Mouse (Mus musculus) v-Abl transformed pro-B cells (cell line): ENCODE results near the gene Sec24c.
"Not testable (repeated sequence)": the region's sequence is repeated elsewhere in the genome, so short reads cannot be mapped to it uniquely, and the experiment has no call there.

ENCODE experiments used
- in situ Hi-C, 2 experiments: fragments of 400-800 bp; cut with MboI; formaldehyde crosslinking; loops; one replicate each; pipeline ENCODE4 v1.15.1; 2025; ENCODE audit not compliant: unreplicated experiment in 2 of 2

Gene Sec24c

DNA sequence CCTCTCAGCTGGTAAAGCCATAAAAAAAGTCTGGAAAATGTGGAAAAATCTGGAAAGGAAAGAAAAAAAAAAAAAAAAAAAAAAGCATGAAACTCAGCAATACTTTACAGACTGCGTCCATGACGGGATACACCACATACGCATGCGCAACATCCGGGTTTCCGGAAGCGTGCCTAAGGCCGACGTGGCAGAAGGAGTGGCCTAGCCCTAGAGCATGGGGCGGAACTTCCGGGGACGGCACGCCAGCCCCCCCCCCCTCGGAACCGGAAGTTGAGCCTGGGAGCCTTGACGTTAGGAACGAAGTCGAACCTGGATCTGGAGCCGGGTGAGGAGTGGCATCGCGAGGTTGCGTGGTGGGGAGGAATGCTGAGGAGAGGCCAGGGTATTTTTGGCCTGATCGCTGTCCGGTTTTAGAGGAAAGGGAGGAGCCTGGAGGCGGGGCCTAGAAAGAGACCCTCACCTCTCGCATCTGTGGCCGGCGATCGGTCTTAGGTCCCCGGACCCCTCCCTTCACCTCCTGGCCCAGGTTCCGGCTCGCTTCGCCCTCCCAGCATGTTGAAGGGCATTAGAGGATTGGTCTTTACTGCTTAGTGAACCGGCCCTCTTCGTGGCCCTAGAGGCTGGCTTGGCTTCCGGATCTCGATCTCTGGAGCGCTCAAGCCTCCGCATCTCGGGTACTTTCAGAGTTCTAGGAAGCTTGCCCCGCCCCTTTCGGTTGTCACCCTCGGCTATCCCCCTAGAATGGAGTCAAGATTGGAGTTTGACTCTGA is at the start of gene Sec24c:
Sec24c (plus strand) TSS at position 245 of the 770 bp plus-strand sequence.
- in situ Hi-C loops, result loop anchor here (25.0 kb wide), 3 partner anchors 562 to 687 kb away; partner anchors contain the start of gene Gng2 (in 1 of the 2)

DNA sequence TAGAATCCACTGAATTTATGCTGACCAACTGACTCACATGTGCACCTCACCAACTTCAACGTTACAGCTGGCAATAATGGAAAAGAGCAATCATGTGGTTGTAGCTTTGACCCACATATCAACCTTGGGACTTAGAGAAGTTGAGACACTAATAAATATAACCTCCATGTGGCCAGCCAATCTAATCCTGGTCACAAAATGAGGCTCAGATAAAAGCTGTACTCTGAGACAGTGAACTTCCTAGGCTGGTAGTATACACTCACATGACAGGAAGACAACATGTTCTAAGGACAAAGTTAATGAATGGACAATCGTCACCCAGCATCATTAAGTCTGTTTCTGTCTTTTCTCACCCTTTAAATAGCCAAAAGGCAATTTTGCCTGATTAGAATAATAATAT is 47.7 kb upstream of the Sec24c start:
- in situ Hi-C loops, result no loop called here

DNA sequence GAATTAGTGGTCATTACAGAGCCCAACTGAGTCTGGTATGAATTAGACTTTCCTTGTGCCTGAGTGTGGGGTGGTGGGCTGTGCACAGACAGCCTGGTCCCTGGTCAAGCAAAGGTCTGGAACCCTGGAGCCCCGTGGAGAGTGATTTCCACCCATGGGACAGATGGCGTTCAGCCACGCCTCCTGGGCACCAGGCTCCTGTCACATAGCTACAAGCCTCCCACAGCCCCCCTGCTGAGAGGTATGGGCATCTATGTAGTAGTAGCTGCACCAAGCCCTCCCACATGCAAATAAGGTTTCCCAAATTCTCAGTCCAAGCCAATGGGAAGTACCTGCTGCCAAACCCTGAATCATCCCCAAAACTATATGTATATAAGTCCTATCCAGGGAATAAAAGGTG is 47.1 kb upstream of the Sec24c start:
- in situ Hi-C loops, result no loop called here

DNA sequence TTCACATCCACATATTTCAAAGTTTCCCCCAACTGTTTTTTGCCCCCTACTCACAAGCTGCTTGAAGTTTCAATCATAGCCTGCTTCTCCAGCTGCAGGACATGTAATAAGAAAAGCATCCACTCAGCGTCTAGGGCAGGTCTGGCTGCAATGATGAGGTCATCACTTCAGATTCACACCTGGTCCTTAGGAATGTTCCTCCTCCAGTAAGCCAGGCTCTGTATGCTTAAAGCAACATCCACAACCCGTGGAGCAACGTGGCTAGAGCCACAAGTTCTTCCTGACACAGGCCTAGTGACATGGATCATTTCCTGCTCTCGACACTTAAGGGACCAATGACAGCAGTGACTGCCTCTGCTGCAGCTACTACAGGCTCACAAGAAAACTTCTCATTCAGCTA is 42.9 kb upstream of the Sec24c start:
- in situ Hi-C loops, result no loop called here

DNA sequence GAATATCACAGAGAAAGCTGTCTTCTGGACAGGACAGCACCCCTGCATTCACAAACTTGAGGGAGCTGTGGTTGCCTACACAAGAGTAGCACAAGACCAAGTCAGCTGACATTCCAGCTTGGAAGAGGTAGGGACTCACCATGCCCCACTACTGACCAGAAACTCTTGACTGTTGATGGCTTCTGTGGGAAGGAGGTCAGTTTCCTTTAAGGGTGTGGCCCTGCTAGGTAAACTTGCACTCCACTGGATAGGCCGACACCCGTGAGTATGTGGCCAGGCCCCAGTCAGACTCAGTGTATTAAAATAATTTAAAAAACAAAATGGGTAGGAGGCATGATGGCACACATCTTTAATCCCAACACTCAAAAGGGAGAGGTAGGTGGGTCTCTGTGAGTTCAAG is 38.6 kb upstream of the Sec24c start:
- in situ Hi-C loops, result no loop called here

DNA sequence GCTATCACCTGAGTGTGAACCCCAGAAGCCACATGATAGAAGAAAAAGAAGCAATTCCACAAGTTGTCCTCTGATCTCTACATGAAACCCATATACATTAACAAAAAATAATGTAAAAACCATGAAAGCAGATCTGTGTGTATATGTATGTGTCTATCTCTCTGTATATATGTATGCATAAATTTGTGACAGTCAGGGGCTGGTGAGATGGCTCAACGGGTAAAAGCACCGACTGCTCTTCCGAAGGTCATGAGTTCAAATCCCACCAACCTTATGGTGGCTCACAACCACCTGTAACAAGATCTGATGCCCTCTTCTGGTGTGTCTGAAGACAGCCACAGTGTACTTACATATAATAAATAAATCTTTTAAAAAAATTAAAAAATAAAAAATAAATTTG is 37.1 kb upstream of the Sec24c start:
- in situ Hi-C loops, result not testable (repeated sequence)

DNA sequence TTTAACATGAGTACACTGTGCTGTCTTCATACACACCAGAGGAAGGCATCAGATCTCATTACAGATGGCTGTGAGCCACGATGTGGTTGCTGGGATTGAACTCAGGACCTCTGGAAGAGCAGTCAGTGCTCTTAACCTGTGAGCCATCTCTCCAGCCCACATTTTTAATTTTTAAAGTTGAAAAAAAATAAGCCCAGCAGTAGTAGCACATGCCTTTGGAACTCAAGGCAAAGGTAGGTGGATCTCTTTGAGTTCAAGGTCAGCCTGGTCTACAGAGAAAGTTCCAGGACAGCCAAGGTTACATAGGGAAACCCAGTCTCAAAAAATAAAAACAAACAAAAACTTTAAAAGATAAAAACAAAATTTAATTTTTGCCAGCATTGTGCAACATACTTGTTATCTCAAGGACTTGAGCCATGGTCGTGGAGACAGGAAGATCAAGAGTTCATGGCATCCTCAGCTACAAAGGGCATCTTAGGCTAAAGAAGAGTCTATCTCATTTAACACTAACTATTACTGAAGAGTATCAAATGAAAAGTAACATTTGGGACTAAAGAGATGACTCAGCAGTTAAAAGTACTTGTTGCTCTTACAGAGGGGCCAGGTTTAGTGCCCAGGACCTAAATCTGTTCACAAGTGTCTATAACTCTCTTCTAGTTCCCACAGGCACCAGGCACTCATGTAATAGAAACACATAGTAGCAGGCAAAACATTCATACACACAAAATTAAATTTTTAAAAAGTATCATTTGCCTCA is 36.1 kb upstream of the Sec24c start:
- in situ Hi-C loops, result no loop called here

DNA sequence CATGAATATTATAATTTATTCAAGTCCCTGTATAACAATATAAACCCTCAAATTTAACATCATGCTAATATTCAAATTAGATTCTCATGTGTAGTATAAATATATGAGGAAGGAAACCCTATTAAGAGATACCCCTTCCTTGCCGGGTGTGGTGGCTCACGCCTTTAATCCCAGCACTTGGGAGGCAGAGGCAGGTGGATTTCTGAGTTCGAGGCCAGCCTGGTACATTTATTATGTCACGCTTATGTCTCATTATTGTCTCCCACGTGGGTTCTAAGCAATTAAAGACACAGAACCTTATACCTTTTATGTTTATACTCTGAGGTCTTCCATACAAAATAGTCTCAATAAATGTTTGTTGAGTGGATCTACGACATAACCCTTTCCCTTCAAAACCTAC is 35.4 kb upstream of the Sec24c start:
- in situ Hi-C loops, result no loop called here

DNA sequence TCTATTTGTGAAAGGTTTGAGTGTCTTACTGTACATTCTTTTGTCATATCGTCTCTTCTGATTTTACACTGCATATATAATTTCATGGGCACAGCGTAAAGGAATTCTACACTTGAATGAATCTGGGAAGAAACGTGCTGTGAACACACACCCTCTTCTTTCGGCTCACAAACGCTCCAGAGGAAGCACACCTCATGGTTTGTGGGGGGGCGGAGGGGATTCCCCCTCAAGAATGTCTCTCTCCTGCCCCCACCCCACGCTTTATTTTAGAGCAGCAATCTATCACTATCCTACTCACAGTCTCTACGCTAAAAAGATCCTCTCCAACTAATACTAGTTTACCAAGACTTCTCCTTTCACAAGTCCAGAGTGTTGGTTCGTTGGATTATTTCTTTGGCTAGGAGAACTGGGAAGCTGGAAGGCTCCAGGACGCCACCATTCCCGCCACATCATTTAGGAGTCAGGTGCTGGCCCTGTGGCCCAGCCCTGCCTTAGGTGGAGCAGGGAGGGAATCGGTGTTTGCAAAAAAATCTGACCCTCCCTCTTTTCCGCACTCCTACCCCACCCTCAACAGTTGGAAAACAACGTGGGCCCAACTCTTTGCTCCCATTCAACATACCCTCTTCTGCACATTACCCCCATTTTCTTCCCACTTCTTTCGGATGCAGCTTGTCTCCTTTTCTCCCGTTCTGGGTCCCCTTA is 34.0 kb upstream of the Sec24c start:
- in situ Hi-C loops, result no loop called here

DNA sequence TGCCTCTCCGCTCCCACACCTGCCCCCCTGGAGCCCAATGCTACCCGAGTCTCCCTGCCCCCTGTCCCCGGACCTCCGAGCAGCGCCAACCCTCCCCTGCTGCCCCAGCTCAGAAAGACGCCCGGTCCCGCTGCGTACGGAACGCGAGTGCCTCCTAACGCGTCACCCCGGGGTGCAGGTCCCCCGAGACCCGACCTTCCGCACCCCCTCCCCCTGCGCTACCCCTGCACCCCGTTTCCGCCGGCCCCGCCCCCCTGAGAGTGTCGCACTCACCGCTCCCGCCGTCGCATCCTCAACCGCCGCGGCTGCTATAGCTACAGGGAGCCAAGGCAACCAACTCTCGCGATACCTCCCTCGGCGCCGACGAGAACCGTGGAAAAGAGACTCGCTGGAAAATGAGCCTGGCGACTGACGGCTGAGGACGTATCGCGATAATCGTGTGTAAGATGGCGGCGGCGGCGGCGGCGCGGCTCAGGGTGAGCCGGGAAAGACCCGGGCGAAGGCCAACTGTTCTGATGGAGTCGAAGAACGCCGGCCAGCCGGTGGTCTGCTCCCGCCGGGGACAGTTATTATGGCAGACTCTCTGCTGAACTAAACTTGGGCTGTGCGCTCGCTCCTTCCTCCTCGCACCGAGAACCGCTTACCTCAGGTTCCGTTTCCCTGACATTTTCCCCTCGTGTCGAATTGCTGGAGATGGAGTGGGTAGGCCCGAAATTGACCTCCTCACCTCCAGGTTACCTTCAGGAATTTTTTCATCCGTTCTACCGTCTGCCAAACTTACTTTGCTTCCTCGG is 33.3 kb upstream of the Sec24c start, which contains the start of gene Usp54:
Usp54 (minus strand) TSS at position 420 of the 794 bp plus-strand sequence.
- in situ Hi-C loops, result no loop called here

DNA sequence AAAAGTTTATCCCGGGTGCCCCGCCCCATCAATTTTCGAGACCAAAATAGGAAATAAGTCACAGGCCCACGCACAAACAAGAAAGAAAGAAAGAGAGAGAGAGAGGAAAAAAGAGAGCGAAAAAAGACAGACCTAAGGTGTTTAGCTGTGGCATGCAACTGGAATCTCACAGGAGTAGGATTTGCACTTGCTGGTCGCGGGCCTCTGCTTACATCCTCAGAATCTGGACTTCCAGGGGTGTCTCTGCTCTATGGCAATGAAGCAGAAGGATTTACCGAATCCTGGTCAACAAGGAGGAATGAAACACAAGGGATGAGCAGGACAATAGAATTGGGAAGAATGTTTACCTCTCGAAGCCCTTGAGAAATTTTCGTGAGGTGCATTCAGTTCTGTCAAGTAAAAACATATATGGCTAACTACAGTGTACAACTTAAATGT is 32.7 kb upstream of the Sec24c start:
- in situ Hi-C loops, result no loop called here

DNA sequence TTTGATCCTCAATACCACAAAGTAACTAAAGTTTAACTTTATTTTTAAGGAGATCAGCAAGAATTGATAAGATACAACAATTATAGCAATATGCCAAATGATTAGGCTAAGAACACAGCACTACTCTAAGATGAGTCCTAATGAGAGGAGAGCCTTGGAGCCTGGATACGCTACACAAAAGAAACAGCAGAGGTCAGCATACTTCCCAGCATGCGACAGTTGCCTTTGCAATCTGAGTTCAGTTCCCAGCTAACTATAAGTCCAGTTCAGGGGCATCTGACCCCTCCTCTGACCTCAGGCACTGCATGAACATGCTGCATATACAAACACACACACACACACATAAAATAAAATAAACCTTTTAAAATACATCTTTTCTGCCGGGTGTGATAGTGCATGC is 28.6 kb upstream of the Sec24c start:
- in situ Hi-C loops, result no loop called here

DNA sequence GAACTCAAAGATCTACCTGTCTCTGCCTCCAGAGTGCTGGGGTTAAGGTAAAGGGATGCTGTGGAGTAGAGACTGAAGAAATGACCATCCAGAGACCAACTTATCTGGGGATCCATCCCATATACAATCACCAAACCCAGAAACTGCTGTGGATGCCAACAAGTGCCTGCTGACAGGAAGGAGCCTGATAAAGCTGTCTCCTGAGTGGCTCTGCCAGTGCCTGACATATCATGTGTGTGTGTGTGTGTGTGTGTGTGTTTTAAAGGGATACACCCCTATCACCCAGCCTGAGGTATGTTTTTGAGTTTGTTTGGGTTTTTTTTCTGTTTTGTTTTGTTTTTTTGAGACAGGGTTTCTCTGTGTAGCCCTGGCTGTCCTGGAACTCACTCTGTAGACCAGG is 27.7 kb upstream of the Sec24c start:
- in situ Hi-C loops, result no loop called here

DNA sequence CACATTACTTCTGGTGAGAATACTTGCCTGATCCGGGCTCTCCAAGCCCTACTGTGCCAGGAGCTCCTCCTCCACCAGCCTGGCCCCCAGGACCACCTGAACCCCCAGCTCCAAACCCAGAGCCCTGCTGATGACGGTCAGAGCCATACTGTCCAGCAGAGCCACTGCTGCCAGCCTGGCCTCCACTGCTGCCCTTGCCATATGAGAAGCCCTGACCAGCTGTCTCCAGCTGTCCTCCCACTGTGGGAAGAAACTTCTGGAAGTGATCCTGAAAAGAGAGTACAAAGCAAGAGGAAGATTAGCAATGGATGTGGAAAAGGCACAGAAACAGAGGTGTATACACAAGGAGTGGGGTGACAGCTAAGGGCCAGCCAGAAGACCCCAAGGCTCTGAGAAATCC is 23.1 kb upstream of the Sec24c start:
- in situ Hi-C loops, result loop anchor here (25.0 kb wide), 3 partner anchors 539 to 664 kb away; partner anchors contain the start of gene Gng2 (in 1 of the 2)

DNA sequence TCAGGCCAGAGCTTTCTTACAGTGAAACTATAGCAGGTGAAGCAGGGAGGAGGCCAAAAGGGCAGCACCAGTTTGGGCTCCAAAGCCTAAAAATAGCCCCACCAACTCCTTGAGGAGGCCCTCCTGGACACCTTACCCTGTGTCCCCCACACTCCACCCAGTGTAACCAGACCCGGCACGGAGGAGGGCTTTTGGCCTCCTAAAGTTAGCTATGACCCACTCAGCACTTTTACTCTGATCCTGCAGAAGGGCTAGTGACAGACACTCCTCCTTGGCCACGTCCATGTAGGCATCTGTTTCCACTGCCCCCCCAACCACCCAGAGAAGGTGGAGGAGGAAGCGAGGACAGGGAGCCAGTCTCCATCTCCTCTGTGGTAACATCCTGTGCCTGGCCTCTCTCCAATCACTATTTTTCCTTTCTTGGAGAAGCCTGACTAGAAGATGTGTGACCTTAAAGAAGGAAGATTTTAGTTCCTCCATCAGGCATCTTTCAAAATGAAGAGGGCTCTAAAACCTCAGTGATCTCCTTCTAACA is 22.3 kb upstream of the Sec24c start:
- in situ Hi-C loops, result loop anchor here (25.0 kb wide), 3 partner anchors 539 to 664 kb away; partner anchors contain the start of gene Gng2 (in 1 of the 2)

DNA sequence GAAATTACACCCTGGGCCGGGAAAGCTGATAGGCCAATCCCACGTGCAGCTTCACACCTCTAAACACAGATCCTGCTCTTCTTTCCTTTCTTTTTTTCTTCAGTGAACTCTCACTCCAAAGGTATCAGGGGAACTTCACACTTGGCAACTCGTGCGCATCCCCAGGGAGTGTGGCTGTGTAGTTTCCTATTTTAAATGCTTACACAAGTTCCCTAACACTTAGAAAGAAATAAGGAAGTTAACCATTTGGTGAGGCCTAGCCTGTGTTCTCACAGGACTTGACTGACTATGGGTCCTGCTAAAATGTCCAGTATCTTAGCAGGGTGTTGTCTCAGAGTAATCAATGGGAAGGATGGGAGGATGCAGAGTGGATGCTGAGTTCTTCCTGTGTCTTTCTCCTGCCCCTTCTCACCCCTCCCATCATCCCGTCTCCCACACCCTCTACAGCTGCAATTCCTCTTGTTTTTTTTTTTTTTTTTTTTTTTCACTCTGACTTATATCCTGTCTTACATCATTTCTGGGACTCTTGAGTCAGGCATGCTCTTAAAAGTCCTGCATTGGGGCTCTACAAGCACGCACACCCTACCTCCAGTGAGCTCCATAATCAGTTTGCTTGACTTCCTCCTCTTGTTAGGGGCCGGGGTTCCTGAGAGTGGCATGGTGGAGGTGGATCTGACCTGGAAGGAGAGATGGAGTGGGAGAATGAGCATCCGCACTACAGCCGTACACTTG is 19.3 kb upstream of the Sec24c start:
- in situ Hi-C loops, result loop anchor here (5.0 to 25.0 kb wide), 5 partner anchors 78 to 668 kb away; partner anchors contain the start of gene Gng2 (in 1 of the 2)

DNA sequence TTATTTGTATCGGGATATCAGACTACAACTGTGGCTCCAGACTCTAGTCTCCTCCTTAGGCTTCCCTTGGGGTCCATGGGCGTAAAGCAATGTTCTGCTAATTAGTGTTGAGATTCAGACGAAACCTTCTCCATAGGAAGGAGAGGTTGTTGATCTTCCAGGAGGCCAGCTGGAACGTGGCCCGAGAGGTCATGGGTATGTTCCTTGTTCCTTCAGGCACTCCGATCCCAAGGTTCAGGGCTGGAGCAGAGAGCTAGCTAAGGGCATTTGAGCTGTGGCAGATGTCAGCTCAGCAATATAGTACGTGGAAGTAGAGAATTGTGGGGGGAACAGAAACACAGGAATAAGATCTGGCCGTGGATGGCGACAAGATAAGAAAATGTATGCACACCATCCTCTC is 18.4 kb upstream of the Sec24c start:
- in situ Hi-C loops, result loop anchor here (5.0 to 25.0 kb wide), 5 partner anchors 78 to 668 kb away; partner anchors contain the start of gene Gng2 (in 1 of the 2)

DNA sequence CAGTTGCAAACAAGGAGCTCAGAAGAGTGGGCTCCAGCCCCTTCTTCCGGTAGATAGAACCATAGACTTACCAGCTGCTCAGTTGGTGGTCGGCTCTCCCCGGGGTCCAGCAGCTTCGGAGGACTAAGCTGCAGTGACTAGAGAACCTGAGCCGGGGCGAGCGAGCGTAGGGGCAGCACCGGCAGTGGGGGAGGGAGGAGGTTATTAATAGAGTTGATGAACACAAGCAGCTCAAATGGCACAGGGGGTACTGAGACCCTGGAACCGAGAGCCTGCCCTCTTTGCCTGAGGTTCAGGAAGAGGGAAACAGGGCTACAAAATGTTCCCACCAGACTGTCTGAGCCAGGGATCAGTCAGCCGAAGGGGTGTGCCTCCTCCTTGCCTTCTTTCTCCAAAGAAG is 17.7 kb upstream of the Sec24c start, which contains the start of gene Myoz1:
Myoz1 (minus strand) TSS at position 180 of the 400 bp plus-strand sequence.
- in situ Hi-C loops, result loop anchor here (5.0 to 25.0 kb wide), 5 partner anchors 79 to 669 kb away; partner anchors contain the start of gene Gng2 (in 1 of the 2)

DNA sequence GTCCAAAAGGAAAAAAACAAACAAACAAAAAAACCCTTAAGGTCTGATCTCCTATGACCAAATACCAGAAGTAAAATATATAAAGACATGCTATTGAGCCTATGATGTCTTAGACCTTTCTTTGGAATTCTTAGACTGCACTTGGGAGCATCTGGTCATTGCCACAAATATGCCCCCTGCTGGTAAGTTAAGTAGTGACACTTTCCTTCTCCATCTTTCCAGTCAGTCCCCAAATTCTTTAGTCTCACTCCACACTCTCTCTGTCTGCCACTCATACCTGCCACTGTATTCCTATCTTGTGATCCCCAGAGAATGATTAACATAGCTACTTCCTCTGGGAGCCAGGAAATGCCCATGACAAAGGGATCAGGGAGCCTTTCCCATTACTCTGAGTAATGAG is 15.8 kb upstream of the Sec24c start:
- in situ Hi-C loops, result loop anchor here (5.0 to 25.0 kb wide), 5 partner anchors 81 to 671 kb away; partner anchors contain the start of gene Gng2 (in 1 of the 2)
